Mouse (Mus musculus): Measurements from ENCODE around the gene Ift140.
A peak's percentile ranks its signal among the peaks of the same experiment; 100 is the strongest.

Ift140 gene

GRCm38 (mm10) chr17:25015655-25016291, at the start of gene Ift140, which contains the start of gene Cramp1l:
TSS of gene Ift140 (plus strand) at chr17:25016085.
TSS of gene Cramp1l (minus strand) at chr17:25015788.
- peak; percentile 99 for DNase-seq (ENCODE audit: inconsistent age in 2 of 2, low spot score in 1 of 2)

GRCm38 (mm10) chr17:24987221-24987620, 28.7 kb upstream of the Ift140 start:
- DNase-seq (ENCODE audit: inconsistent age in 2 of 2, low spot score in 1 of 2) = no peak

DNA sequence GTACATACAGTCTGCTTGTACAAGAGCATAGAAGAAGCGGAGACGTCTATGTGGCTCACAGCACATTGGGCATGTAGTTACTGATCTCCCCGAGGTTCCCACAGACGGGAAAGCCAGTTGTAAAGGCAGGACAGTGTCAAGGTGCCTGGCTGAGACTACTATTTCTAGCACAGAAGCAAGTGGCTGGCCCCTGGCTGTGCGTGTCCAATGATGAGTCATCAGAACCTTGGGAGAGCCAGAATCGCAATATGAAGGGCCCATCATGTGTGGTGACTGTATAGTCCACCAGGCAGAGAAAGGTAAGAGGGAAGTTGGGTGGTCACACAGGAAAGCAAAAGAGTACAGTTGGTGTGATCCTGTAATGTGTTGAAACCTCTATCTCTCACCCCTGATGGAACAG, 21.2 kb upstream of the Ift140 start:
- DNase-seq (ENCODE audit: inconsistent age in 2 of 2, low spot score in 1 of 2) = peak; percentile 24 to 67

DNA sequence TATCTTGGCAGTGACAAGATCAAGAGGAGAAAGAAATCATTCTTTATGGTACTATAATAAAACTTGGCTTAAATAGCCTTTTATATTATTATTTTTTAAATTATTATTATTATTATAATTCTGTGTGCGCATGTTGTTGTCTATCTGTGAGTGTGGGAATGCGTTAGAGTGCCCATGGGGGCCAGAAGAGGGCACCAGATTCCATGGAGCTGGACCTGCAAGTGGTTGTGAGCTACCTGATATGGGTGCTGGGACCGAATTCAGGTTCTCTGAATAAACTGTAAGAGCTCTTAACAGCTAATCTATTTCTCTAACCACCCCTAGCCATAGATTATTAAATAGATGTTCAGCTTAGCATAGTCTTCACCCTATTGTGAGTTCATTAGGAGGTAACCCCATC, 10.8 kb upstream of the Ift140 start:
- no peak for DNase-seq (ENCODE audit: inconsistent age in 2 of 2, low spot score in 1 of 2)

- no peak for DNase-seq (ENCODE audit: inconsistent age in 2 of 2, low spot score in 1 of 2)
These were observed 8.4 kb upstream of the Ift140 start for GRCm38 (mm10) chr17:25007480-25007879.

GRCm38 (mm10) chr17:25013606-25014501, 2.0 kb upstream of the Ift140 start:
- peak; percentile 47 to 79 for DNase-seq (ENCODE audit: inconsistent age in 2 of 2, low spot score in 1 of 2)

- peak; percentile 60 to 86 for DNase-seq (ENCODE audit: inconsistent age in 2 of 2, low spot score in 1 of 2)
These were observed 879 bp upstream of the Ift140 start for GRCm38 (mm10) chr17:25014841-25015570.

GRCm38 (mm10) chr17:25016292-25017132, 627 bp downstream of the Ift140 start:
- DNase-seq (ENCODE audit: inconsistent age in 2 of 2, low spot score in 1 of 2) = peak; percentile 85 to 88

DNA sequence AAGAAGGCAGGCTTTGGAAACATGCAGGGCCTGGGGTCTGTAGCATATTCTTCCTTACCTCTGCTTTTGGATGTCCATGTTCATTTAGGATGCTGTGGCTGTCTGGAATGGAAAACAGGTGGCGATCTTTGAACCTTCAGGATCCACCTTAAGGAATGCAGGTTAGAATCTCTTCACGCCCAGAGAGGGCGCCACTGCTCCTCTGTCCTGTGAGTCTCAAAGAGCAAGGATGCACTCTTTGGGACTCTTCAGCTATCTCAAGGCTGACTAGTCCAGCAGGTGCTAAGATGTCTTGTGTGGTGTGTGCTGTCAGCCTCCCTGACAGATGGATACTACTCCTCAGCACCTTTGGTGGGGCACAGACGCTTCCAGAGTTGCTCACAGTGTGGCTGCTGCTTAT, 20.3 kb downstream of the Ift140 start:
- DNase-seq (ENCODE audit: inconsistent age in 2 of 2, low spot score in 1 of 2) = no peak

- no peak for DNase-seq (ENCODE audit: inconsistent age in 2 of 2, low spot score in 1 of 2)
These were observed 29.0 kb downstream of the Ift140 start for GRCm38 (mm10) chr17:25044879-25045278.

- DNase-seq (ENCODE audit: inconsistent age in 2 of 2, low spot score in 1 of 2) = no peak
These were observed 29.4 kb downstream of the Ift140 start for GRCm38 (mm10) chr17:25045281-25045680.

- no peak for DNase-seq (ENCODE audit: inconsistent age in 2 of 2, low spot score in 1 of 2)
These were observed 31.3 kb downstream of the Ift140 start for GRCm38 (mm10) chr17:25047143-25047542.

DNA sequence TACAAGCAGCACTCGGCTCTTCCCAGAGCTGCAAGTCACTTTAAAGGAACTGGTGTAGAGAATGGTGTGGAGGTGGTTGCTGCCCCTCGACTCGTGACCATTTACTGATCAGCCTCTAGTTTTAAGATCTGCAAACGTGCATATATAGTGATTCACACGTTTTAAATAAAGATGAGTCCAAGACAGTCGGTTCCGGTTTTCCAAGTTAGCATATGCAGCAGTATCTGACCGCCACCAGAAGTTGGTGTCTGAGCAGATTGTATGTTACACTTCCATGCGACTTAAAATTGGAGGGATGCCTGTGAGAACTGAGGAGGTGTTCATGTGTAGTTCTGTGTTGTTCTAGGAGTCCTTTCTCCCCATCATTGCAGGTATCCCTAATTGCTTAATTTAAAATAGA, 37.4 kb downstream of the Ift140 start:
- no peak for DNase-seq (ENCODE audit: inconsistent age in 2 of 2, low spot score in 1 of 2)

- DNase-seq (ENCODE audit: inconsistent age in 2 of 2, low spot score in 1 of 2) = no peak
These were observed 41.2 kb downstream of the Ift140 start for GRCm38 (mm10) chr17:25057041-25057440.

- no peak for DNase-seq (ENCODE audit: inconsistent age in 2 of 2, low spot score in 1 of 2)
These were observed 47.4 kb downstream of the Ift140 start for GRCm38 (mm10) chr17:25063261-25063660.

GRCm38 (mm10) chr17:25063872-25064271, 48.0 kb downstream of the Ift140 start:
- DNase-seq (ENCODE audit: inconsistent age in 2 of 2, low spot score in 1 of 2) = peak in 1 of 2 experiments; percentile 54

GRCm38 (mm10) chr17:25064351-25064750, 48.5 kb downstream of the Ift140 start:
- peak; percentile 62 to 79 for DNase-seq (ENCODE audit: inconsistent age in 2 of 2, low spot score in 1 of 2)

GRCm38 (mm10) chr17:25065189-25065588, 49.3 kb downstream of the Ift140 start:
- DNase-seq (ENCODE audit: inconsistent age in 2 of 2, low spot score in 1 of 2) = no peak

- DNase-seq (ENCODE audit: inconsistent age in 2 of 2, low spot score in 1 of 2) = peak in 1 of 2 experiments; percentile 41
These were observed 50.7 kb downstream of the Ift140 start for GRCm38 (mm10) chr17:25066595-25066994.

DNA sequence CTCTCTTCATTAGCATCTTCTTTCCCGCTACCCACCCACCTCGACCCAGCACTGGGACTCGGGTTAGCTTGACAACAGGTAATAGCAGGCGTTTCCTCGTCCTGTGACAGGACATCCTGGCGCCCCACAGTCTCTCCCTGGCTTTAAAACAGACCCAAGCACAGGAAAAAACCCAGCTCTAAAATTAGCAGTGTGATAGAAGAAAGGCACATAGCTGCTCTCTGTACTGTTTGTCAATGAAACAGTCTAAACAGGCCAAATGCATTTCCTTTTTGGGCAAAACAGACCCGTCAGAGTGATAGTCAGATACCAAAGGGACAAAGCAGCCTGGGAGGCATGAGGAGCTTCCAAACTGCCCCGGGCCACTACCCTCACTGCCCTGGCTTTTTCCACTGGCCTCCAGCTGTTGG, 51.6 kb downstream of the Ift140 start:
- DNase-seq (ENCODE audit: inconsistent age in 2 of 2, low spot score in 1 of 2) = peak; percentile 61 to 77
